Mouse (Mus musculus) stomach, embryonic 15.5 days (tissue): Measurements from ENCODE around the gene Kif2c. TPM values are rescaled to one million over a fixed set of nuclear protein-coding genes. Genes with fewer than 3 reads are reported as not detected.
A peak's percentile ranks its signal among the peaks of the same experiment; 100 is the strongest.

Source experiments
- ATAC-seq: fragments of 200-750 bp; cut with Nextera tagmentation; 2 replicates; pipeline ENCODE4 v1.8.0; 2017; ENCODE audit warnings: low read depth, moderate number of reproducible peaks, moderate TSS enrichment; ENCODE audit not compliant: insufficient read depth, low FRiP score
- H3K27ac ChIP-seq: fragments of 300-500 bp; sonication (generic); 2 replicates; pipeline ENCODE4 v1.5.1; 2015; ENCODE audit warnings: mild to moderate bottlenecking, inconsistent platforms
- H3K27me3 ChIP-seq: fragments of 300-500 bp; sonication (generic); replicated peaks from 2 replicates; pipeline ENCODE4 v1.6.1; 2015; ENCODE audit warnings: inconsistent platforms
- H3K36me3 ChIP-seq: fragments of 300-500 bp; sonication (generic); 2 replicates; pipeline ENCODE4 v1.6.1; 2015; ENCODE audit warnings: inconsistent platforms
- H3K4me1 ChIP-seq: fragments of 300-500 bp; sonication (generic); 2 replicates; pipeline ENCODE4 v1.6.1; 2015; ENCODE audit warnings: inconsistent platforms
- H3K4me2 ChIP-seq: fragments of 300-500 bp; sonication (generic); 2 replicates; pipeline ENCODE4 v1.6.1; 2015; ENCODE audit warnings: mild to moderate bottlenecking, inconsistent platforms
- H3K4me3 ChIP-seq: fragments of 300-500 bp; sonication (generic); replicated peaks from 2 replicates; pipeline ENCODE4 v1.5.1; 2015; ENCODE audit warnings: inconsistent platforms
- H3K9ac ChIP-seq: fragments of 300-500 bp; sonication (generic); 2 replicates; pipeline ENCODE4 v1.6.1; 2015; ENCODE audit warnings: inconsistent platforms
- H3K9me3 ChIP-seq: fragments of 300-500 bp; sonication (generic); 2 replicates; pipeline ENCODE4 v1.6.1; 2016; ENCODE audit warnings: inconsistent platforms
- whole genome bisulfite sequencing: fragments of 180-500 bp; shearing (Covaris S2); methylation state at CpG from one replicate; pipeline ENCODE4 v1.1.7; 2015; 5-methylcytosine and 5-hydroxymethylcytosine counted together
- polyA plus RNA-seq: library from polyadenylated mRNA; unstranded; fragments of >200 nt; fragmentation: Nextera tagmentation; extraction: Ambion mirVana; gene quantifications from 2 replicates; pipeline ENCODE4 v1.2.1, GENCODE M21; 2015

The Kif2c gene
- polyA plus RNA-seq = 40.4 and 47.7 TPM in 2 replicates

DNA sequence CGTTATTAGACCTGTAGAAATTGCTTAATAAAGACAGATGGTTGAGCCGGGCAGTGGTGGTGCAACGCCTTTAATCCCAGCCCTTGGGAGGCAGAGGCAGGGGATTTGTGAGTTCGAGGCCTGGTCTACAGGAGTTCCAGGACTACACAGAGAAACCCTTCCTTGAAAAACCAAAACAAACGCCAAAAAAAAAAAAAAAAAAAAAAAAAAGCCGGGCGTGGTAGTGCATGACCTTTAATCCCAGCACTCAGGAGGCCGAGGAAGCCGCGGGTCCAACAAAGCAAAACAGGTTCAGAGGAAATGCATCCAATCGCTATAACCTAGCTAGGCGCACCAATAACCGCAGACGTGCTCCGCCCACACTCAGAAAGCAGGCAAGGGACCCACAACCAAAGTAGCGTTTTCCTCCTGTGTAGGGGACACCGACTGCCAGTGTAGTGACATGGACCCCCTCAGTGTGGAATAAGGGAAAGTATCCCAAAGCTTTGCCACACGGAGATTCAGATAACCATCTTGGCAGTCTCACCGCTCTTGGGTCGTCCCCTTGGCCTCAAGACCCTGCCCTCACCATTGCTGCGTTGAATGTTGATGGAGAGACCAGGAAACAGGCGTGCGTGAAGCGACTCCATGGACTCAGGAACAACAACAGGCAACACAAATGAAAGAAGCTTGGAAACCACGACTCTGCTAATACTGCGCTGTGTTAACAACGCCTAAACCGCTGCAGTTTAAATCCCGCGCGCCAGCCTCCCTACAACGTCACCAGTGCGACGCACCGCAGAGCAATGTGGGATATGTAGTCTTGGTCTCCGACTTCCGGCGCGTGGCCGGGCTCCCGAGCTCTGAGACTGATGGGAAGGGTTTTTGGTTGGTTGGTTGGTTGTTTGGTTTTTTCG, at the start of gene Kif2c:
Gene Kif2c (minus strand): TSS at position 777 of the 896 bp plus-strand sequence.
- peak; percentile 95 for ATAC-seq

DNA sequence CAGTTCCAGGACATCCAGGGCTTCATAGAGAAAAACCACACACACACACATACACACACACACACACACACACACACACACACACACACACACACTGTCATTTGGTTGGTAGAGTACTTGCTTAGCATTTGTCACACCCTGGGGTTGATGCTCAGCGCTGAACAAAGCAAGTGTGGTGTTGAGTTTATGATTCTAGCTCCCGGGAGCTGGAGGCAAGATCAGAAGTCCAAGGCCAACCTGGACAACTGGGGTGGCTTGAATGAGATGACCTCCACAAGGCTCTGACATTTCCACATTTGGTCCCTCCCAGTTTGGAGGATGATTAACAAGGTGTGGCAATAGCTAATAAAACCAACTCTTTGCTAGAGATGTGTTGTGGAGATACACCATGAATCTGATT, 48.8 kb upstream of the Kif2c start:
- H3K9me3 ChIP-seq = no peaks in the 10 kb centered on the region
- H3K36me3 ChIP-seq = no peaks in the 10 kb centered on the region
- no peak overlapping the region for H3K9ac ChIP-seq
- no peak for ATAC-seq
- no peaks in the 10 kb centered on the region for H3K27me3 ChIP-seq
- no peaks in the 10 kb centered on the region; the same call in 1 of the 2 replicates for H3K4me1 ChIP-seq
- H3K4me2 ChIP-seq = no peak overlapping the region
- WGBS = 74% methylated on average over 2 of the region's 2 CpGs
- H3K27ac ChIP-seq = no peak overlapping the region
- no peak overlapping the region for H3K4me3 ChIP-seq

More for the DNA sequence above, at the start of gene Kif2c:
- Histone ChIP-seq H3K4me1 (peaks cover 8% of the 10 kb centered on the region; the same call in 1 of the 2 replicates), H3K4me2 (peak within 1 kb of the TSS; percentile 92), H3K4me3 (peak within 1 kb of the TSS; percentile 74), H3K9ac (peak within 1 kb of the TSS; percentile 37; the same call in 1 of the 2 replicates), H3K27ac (peak within 1 kb of the TSS; percentile 73), H3K9me3 (no peaks in the 10 kb centered on the region), H3K27me3 (no peaks in the 10 kb centered on the region), H3K36me3 (peaks cover 20% of the 10 kb centered on the region)
- under 1% methylated on average over 42 of the region's 42 CpGs for WGBS

DNA sequence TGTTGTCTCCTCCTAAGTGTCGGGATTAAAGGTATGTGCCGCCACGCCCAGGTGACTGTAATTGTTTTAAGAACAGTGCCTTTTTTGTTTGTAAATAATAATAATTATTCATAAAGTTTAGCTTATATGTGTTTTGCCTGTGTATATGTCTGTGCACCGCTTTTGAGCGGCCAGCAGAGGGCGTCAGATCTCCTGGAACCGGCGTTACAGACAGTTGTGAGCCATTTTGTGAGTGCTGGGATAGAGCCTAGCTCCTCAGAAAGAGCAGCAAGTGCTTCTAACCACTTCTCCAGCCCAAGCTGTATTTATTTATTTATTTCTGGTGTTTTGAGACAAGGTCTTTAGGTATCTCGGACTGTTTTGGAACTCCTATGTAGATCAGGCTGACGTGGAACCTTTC, 47.9 kb upstream of the Kif2c start:
- H3K4me3 ChIP-seq = no peak overlapping the region
- no peak overlapping the region for H3K4me2 ChIP-seq
- no peak overlapping the region for H3K27ac ChIP-seq
- no peaks in the 10 kb centered on the region for H3K27me3 ChIP-seq
- no peak for ATAC-seq
- no peaks in the 10 kb centered on the region for H3K9me3 ChIP-seq
- no peak overlapping the region for H3K9ac ChIP-seq
- no peaks in the 10 kb centered on the region for H3K4me1 ChIP-seq
- H3K36me3 ChIP-seq = no peaks in the 10 kb centered on the region
- WGBS = 57% methylated on average over 10 of the region's 10 CpGs

DNA sequence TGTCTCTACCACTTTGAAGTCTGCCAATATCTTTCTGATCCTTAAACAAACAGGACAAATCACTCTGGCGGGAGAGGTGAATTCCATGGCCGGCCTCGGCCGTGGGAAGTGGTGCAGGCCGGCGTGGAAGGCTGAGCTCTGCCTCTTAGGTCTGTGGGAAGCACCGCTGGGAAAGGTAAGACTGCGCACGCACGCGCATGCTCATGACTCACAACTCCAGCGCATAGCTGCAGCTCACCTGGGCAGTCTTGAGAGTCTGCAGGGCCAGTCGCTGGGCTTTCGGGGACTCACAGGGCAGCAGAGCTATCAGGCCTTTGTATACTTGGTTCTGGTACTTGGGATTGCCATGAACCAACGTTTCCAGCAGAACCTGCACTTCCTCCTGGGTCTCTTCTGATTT, 47.2 kb upstream of the Kif2c start:
- Histone ChIP-seq H3K4me2 (0 out of 2 replicates have a peak overlapping the region, but pooled peaks have one; percentile 21), H3K9ac (no peak overlapping the region)
- WGBS = 51% methylated on average over 15 of the region's 15 CpGs

DNA sequence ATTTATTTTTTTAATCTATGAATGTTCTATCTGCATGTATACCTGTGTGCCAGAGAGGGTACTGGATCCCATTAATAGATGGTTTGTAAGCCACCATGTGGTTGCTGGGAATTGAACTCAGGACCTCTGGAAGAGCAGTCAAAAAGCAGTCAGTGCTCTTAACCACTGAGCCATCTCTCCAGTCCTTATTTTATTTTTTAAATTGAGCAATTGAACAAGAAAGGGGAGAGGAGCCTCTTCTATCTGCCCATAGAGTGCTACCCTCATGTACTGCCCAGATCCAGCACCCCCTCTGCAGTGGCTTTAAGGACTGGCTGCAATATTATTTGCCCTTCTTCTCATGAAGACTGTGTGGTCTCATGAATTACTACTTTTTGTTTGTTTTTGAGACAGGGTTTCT, 42.8 kb upstream of the Kif2c start:
- Histone ChIP-seq H3K27ac (no peak overlapping the region), H3K9ac (no peak overlapping the region), H3K4me2 (no peak overlapping the region), H3K9me3 (no peaks in the 10 kb centered on the region), H3K36me3 (no peaks in the 10 kb centered on the region), H3K4me1 (no peaks in the 10 kb centered on the region), H3K27me3 (no peaks in the 10 kb centered on the region), H3K4me3 (no peak overlapping the region)
- ATAC-seq = no peak

More for the DNA sequence above, 47.2 kb upstream of the Kif2c start:
- 0 out of 2 replicates have a peak, but pooled peaks have one; percentile 24 for ATAC-seq
- H3K36me3 ChIP-seq = no peaks in the 10 kb centered on the region
- no peaks in the 10 kb centered on the region for H3K9me3 ChIP-seq
- no peaks in the 10 kb centered on the region for H3K27me3 ChIP-seq
- H3K4me3 ChIP-seq = no peak overlapping the region
- H3K27ac ChIP-seq = no peak overlapping the region
- H3K4me1 ChIP-seq = no peaks in the 10 kb centered on the region

DNA sequence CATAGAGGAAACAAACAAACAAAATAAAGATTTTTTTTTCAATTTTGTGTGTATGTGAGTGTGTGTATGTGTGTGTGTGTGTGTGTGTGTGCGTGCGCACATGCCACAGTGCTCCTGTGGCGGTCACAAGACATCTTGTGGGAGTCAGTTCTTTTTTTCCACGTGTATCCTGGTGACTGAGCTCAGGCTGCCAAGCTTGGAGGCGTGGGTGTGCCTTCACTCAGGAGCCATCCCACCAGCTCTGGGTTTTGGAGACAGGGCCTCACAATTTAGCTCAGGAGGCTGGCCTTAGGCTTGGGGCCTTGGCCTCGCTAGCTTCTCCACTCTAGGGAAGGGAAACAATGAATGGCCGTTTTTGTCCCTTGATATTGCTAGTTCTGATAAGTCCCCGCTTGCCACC, 41.7 kb upstream of the Kif2c start:
- Histone ChIP-seq H3K4me3 (no peak overlapping the region), H3K36me3 (no peaks in the 10 kb centered on the region), H3K27me3 (no peaks in the 10 kb centered on the region), H3K27ac (no peak overlapping the region), H3K9me3 (no peaks in the 10 kb centered on the region), H3K4me1 (no peaks in the 10 kb centered on the region), H3K4me2 (no peak overlapping the region), H3K9ac (no peak overlapping the region)
- no peak for ATAC-seq
- WGBS = 63% methylated on average over 8 of the region's 8 CpGs

DNA sequence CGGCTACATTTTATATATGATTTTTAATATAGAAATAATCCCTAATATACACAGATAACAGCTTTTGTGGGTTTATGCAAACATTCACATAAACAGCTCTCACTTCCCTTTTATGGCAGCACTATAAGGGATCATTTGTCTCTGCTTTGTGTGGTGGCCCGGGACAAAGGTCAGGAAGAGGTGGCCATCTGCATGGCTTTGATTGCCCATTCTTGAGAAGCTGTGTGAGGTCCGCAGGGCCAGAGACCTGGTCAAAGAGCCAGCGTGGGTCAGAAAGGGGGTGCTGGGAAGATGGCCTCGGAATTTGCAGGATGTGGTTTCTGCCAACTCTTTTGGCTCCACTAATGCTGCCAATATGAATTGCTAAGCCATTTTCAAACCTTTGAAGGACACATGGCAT, 40.6 kb upstream of the Kif2c start:
- ATAC-seq = no peak; the same call in 1 of the 2 replicates
- Histone ChIP-seq H3K4me3 (no peak overlapping the region), H3K27me3 (no peaks in the 10 kb centered on the region), H3K4me1 (no peaks in the 10 kb centered on the region), H3K4me2 (no peak overlapping the region), H3K9me3 (no peaks in the 10 kb centered on the region), H3K36me3 (no peaks in the 10 kb centered on the region), H3K9ac (no peak overlapping the region), H3K27ac (no peak overlapping the region)
- WGBS = 38% methylated on average over 5 of the region's 5 CpGs

DNA sequence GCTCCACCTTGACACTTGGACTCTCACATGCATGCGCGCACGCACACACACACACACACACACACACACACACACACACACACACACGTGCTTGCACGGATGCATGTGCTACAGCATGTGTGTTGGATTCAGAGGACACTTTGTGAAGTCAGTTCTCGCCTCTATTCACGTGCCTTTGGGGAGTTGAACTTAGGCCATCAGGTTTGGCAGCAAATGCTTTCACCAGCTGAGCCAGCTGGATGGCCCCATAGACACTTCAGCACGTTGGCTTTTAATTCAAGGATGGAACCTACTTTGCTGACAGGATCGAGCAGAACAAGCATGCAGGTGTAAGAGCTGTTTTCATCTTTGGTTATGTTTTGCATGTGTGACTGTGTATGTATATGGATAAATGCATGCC, 39.4 kb upstream of the Kif2c start:
- H3K4me2 ChIP-seq = no peak overlapping the region
- H3K9ac ChIP-seq = no peak overlapping the region
- H3K36me3 ChIP-seq = no peaks in the 10 kb centered on the region
- no peak overlapping the region for H3K4me3 ChIP-seq
- no peak for ATAC-seq
- H3K4me1 ChIP-seq = no peaks in the 10 kb centered on the region
- 87% methylated on average over 9 of the region's 9 CpGs for WGBS
- H3K9me3 ChIP-seq = no peaks in the 10 kb centered on the region
- no peak overlapping the region for H3K27ac ChIP-seq
- H3K27me3 ChIP-seq = no peaks in the 10 kb centered on the region

DNA sequence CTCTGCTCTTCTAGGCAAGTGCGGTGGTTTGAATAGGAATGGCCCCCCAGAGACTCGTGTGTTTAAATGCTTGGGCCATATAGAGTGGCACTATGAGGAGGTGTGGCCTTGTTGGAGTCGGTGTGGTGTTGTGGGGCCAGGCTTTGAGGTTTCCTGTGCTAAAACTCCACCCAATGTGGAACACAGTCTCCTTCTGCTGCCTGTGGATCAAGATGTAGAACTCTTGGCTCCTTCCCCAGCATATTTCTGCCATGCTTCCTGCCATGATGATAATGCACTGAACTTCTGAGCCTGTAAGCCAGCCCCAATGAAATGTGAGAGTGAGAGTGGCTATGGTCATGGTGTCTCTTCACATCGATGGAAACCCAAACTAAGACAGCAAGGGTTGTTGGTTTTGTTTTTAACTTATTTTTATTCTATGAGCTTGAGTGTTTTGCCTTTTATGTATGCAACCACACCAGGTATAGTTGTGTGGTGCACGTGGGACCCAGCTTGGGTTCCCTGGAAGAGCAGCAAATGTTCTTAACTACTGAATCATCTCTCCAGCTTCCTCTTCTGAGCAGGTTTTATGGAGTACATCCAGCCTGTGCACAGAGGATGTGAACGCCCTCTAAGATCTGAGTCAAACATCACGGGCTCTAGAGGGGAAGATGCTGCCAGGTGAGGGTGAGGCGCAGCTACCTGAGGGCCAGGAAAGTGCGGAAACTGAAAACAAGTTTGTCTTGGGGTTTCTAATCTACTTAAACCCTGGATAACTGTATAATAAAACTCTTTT, 38.5 kb upstream of the Kif2c start:
- no peak for ATAC-seq
- Histone ChIP-seq H3K4me1 (no peaks in the 10 kb centered on the region), H3K4me3 (no peak overlapping the region), H3K36me3 (no peaks in the 10 kb centered on the region), H3K27me3 (no peaks in the 10 kb centered on the region), H3K9ac (no peak overlapping the region), H3K27ac (no peak overlapping the region), H3K4me2 (no peak overlapping the region), H3K9me3 (no peaks in the 10 kb centered on the region)
- whole genome bisulfite sequencing = 68% methylated on average over 9 of the region's 9 CpGs

DNA sequence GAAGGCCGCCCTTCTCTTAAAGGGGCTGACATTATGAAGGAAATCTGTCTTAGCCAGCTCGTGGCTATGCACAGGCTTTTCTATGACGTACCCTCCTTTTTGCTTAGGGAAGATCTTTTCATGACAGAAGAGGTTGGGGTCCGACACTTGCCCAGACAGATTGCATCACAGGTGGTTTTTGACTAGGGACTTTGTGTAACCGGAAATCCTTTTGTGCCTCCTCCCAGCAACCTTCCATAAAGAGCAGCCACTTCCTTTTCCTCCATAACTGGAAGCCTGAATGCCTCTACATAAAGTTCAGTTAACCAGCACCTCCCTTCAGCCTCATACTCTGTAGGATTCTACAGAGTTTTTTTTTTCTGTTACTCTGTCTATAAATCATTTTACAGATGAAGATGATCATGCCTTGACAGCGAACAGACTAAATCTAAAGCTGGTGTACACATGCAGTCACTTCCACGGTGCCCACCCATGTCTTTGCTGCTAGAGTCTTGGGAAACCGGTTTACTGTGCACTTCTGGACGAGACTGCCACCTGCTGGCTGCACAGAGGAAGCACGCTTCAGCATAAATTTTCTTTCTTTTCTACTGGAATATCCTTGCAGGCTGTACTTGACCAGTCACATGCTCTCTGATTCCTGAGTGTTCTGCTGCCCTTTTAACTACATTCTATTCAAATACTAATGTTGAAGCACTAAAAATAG, 36.2 kb upstream of the Kif2c start:
- ATAC-seq = no peak
- H3K4me2 ChIP-seq = no peak overlapping the region; the same call in 1 of the 2 replicates
- H3K4me1 ChIP-seq = no peaks in the 10 kb centered on the region
- 33% methylated on average over 10 of the region's 10 CpGs for WGBS
- no peaks in the 10 kb centered on the region for H3K27me3 ChIP-seq
- H3K36me3 ChIP-seq = no peaks in the 10 kb centered on the region
- no peak overlapping the region for H3K4me3 ChIP-seq
- H3K27ac ChIP-seq = no peak overlapping the region
- no peaks in the 10 kb centered on the region for H3K9me3 ChIP-seq
- no peak overlapping the region for H3K9ac ChIP-seq

DNA sequence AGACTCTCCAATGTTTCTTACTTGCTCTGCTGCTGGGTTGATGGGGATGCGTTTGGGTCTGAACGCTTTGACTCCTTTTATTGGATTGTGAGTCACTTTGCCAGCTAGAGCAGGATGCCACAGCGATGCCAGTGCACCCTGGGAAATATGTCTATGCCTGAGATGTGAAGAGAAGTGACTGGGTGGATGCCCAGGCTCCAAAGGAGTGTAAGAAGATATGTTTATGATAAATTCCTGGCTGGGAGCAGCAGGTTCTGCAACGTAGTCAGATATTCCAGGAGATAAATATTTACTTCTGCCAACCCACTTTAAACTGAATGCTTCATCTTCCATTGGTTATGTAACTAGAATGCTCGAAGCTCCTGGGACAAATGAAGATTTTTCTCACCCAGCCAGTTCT, 34.6 kb upstream of the Kif2c start:
- Histone ChIP-seq H3K4me1 (no peaks in the 10 kb centered on the region), H3K9ac (no peak overlapping the region), H3K36me3 (no peaks in the 10 kb centered on the region), H3K4me3 (no peak overlapping the region), H3K27me3 (no peaks in the 10 kb centered on the region), H3K4me2 (no peak overlapping the region), H3K27ac (no peak overlapping the region), H3K9me3 (no peaks in the 10 kb centered on the region)
- WGBS = 52% methylated on average over 5 of the region's 5 CpGs
- no peak for ATAC-seq
